Mouse (Mus musculus): ENCODE measurements around the gene Cdca7.

Cdca7 gene

DNA sequence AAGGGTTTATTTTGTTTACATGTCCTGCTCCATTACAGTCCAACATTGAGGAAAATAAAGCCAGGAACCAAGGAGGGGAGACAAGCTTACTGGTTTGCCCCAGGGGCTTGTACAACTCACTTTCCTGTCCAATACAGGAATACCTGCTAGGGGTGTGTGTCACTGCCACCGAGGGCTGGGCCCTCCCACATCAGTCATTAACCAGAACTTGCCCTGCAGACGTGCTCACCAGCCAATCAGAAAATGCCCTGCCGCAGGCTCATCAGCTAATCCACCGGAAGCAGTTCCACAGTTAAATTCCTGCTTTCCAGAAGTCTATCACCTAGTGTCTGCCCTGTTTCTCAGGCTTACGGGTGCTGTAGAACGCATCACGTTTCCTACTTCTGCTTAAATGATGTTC lies 15.7 kb downstream of the Cdca7 start:
- DNase-seq (ENCODE audit: low spot score), result no peak

DNA sequence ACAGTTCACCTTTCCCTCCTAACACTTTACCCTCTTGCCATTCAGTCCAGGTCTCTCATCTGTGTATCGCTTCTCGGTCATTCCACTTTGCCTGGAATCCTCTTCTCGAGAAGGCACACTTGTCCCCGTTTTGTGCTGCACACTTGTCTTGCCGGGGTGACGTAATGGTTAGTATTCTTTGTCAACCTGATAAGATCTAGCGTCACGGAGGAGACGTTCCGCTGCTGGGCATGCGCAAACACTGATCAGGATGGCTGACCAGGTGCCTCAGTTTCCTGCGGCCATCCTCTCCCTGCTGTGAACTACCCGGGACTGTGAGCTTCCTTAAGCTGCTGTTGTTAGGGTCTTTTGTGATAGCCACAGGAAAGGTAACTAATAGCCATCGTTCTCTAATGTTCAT lies 17.1 kb downstream of the Cdca7 start:
- no peak for DNase-seq (ENCODE audit: low spot score)

DNA sequence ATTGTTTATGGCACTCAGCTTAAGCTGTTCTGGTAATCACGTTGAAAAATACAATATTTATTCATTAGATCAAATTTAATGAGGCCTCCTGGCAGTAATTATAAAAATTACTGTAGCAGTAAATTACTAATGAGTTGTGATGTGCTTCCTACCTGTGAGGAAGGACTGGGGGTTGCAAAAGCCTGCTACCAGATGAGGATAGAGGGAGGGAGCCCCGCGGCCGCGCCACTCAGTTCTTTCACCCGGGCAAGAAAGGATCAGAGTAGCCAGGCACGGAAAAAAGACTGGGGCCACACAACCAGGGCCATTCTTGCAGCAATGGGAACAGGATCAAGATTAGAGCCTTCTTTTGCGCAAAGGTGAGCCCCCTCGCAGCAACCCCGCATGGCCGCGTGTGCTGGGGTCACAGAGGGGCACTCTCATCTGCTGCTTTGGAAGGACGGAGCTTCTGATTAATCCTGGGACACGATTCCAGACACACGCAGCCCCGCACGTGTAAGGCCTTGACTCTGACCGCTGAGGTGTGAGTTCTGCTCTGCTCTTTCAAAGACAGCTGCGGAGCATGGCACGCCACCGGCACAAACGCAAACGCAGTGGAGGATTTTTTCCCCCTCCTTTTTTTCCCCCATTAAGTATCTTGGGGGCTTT lies 23.2 kb downstream of the Cdca7 start:
- DNase-seq (ENCODE audit: low spot score), result no peak

DNA sequence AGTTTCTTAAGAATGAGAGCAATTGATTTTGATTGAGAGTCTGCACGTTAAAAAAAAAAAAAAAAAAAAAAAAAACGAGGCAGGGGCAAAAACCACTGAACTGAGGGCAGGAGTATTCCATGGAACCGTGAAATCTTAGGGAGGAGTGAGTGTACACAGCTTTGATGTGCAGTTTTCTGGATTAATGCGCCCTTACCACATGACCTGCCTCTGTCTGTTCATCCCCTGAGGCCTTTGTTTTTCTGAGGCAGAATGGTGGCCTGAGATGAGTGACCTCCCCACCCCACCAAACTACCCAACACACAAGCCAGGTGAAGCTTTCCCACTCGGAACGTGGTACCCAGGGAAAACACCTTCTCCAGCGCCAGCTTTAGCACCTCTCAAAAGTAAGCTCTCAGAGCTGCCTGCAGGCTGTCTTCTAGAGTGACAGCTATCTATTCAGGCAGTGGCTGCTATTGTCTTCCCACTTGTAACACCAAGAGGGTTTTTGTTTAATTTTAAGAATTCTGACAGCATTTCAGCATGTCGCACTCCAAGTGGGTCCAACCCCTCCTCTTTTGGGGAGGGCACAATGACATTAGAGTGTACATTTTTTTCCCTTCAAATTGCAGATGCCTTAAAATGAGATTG lies 23.9 kb downstream of the Cdca7 start:
- DNase-seq (ENCODE audit: low spot score), result no peak

DNA sequence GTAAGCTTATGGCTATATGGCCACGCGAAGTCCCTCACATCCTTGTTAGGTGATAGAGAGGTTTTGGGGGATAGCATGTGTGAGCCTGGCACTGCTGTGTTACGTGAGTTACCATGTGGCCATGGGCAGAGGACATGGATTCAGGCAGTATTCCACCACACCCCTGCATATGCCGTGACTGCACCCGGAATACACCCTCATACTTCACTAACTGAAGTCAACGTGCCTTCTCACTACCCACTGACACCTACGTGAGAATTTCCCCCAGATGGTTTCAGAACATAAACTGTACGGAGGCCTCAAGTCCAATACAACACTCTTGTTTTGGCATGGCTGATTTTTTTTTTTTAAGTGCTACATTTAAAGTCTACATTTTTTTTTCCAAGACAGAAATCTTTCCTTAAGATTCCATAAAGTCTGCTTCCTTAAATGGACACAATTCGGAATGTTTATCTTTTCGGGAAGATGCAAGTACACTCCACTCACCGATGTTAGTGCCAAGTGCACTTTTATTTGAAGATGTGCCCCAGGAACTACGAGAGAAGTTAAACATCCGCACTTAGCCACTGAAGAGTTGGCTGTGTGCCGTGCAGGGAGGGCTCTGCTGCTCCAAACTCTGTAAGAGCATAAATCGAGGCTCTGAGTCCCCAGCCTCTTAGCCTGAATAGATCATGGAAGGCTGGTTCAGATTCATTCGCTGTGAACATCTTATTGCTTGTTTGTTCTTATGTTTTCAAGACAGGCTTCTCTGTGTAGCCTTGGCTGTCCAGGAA lies 26.3 kb downstream of the Cdca7 start:
- no peak for DNase-seq (ENCODE audit: low spot score)

DNA sequence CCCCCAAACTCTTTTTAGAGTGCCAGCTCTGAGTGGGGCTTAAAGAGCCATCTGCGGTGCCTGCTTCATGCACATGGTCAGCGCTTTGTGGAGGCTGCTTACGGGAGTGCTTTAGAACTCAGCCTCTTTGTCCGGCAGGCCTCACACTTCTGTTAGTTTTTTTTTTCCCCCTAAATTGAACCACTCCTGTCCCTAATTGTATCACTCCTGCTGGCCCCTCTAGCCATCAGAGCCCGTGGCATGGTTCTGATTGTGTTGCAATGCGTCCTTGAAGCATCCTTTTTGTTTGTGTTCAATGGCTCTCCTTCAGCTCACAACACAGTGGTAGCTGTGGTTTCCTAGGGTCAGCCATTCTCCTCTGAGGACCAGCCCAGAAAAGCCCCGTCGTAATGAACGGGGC lies 27.7 kb downstream of the Cdca7 start:
- DNase-seq (ENCODE audit: low spot score), result no peak

DNA sequence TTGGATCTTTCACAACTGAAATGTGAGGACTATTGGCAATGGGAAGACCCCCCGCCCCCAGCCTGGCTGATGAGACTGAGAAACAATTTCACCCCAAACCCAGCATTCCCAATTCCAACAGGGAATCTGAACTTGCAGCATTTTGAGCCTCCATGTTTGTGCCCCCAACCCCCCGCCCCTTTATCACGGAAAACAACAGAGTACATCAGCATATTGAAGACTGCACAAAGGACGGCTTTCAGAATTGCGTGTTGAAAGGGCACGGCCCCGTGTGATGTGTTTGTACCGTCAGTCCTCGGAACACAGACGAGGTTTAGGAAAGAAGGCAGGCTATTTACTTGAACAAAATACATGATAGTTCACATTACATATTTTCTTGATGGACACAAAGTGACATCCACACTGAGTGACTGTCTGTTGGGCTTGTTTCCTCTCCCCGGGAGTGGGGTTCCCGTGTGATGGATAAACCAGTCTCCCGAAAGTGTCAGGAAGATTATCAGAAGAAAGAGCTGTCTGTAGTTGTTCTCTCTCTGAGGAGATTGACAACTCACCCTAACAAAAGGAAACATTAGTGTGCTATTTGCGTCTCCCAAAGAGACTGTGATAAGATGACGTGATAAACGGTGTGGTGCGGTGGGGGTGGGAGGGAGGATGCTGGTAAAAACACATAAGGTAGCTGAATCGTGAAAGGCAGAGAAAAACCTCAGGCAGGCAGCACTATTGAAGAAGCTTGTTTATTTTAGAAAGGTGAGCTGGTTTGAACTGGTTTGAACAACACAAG lies 32.1 kb downstream of the Cdca7 start:
- no peak for DNase-seq (ENCODE audit: low spot score)

DNA sequence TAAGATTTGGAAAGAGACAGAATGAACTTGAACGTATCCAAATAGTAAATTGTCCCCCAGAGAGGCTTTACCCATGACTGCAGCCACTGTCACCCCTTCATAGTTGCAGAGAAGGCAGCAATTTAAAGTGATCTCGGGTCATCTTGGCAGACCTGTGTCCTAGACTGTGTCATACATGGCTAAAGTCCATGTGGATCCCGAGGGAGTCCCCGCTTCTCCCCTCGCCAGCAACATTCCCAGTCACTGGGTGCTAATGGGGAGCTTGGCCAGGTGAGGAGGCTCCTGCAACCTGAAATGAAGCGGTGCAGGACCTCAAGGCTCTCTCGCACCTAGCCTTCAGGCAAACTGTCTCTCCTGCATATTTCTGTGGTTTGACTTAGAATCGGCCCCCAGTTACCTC lies 32.9 kb downstream of the Cdca7 start:
- no peak for DNase-seq (ENCODE audit: low spot score)

DNA sequence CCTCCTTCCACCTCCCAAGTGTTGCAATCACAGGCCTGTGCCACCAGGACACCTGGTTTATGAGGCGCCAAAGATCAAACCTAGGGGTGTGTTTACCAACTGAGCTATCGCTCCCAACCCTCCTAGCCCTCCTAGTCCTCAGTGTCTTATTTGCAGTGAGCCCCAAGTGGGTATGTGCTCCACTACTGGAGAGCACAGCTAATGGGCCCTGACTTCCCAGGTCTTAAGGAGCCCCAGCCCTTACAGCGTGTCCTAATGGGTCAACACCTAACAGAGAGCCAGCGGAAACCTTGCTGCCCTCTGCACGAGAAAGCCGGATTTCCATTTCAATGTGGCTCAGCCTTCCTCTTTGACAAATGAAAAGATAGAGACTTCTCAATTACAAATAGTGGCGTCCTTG lies 39.6 kb downstream of the Cdca7 start:
- no peak for DNase-seq (ENCODE audit: low spot score)

DNA sequence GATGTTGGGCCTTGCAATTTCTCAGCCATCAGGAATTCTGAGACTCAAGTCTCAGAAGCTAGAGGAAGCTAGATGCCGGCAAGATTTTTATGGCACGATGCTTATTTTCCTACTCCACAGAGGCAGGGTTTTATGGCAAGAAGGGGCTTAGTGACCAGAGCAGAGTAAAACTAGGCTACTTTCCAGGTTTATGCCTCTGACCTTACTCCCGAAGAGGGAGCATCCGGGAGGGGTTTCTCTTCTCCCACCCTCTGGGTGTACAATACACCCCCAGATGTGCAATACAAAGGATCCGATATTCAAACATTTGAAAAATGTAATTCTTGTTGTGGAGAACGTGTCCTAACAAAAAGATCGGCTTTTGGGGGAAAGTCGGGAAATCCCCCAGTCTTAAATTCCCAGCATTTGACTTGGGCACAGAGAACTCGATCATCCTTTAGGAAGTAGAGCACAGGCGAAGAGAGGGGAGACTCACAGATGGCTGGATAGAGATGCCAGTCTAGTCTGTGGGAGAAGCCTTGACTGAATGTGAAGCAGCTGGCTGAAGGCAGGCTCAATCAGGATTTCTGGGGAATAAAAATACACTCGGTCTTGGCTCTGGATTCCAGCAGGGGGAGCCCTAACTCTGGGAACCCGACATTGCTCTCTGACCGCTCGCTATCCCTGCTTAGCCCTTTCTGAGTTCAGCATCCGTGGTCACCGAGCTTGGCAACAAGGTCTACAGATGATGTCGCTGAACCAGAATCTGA lies 40.2 kb downstream of the Cdca7 start:
- peak; percentile 77 for DNase-seq (ENCODE audit: low spot score)

DNA sequence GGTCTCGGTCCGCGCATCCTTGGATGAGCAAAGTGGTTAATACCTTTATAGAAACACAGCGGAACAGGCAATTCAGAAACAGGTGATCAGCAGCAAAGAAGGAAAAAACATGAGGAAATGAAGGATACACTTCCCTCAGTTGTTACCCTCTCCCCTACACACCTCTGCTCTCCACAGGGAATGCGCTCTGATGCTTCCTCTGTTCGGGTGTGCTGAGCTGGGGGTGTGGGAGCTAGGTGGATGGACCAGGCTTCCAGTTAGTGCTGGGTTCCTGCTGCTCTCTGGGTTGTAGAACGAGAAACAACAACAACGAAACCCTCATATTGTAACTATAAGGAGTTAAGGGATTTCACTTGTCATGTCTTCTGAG lies 40.7 kb downstream of the Cdca7 start:
- DNase-seq (ENCODE audit: low spot score), result no peak

DNA sequence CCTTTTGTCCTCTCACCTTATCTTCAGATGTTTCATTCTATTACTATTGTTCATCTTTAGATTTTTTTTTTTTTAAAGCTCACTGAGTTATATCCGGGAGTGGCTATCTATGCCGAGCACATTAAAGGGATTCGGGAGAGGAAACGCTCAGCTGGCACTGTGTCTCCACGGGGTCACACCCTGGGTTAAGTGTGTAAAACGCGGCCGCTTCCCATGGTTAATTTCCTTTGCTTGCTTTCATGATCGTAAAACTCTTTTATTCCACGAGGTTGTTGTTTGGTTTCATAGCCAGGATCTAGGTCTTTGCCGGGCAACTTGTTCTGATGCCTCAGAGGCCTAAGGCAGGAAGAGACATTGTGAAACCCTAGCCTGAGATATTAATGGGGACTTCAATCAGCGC lies 48.1 kb downstream of the Cdca7 start:
- DNase-seq (ENCODE audit: low spot score), result no peak

DNA sequence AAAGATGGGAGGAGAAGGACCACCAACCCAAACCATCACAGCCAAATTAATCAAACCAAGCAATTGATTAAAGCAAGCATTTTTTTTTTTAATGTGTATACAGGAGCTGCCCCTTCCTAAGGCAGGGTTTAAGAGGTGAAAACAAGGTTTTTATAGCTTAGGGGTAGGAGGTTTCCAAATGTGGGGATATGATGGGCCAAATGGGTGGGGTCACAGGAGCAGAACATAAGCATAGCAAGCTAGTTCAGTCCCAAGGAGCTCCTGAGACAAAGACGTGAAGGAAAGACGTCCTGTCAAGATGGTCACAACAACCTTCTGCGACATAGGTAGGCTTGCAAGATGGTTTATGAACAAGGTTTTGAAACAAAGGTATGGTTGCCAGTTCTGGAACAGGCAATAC lies 49.6 kb downstream of the Cdca7 start:
- no peak for DNase-seq (ENCODE audit: low spot score)

DNA sequence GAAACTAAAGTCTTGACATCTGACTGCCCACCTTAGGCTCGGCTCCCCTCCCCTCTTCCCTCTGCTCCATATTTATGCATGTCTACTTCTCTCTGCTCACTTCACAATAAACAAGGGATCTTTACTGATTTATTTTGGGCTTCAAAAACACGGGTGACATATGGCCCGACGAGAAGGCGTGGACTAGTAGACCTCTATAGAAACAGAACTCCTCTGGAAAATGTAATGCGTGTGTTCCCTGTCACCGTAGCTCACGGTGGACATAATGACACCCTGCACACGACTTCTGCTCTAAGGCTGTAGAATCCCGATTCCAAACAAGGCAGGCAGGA lies 53.0 kb downstream of the Cdca7 start:
- DNase-seq (ENCODE audit: low spot score), result no peak

DNA sequence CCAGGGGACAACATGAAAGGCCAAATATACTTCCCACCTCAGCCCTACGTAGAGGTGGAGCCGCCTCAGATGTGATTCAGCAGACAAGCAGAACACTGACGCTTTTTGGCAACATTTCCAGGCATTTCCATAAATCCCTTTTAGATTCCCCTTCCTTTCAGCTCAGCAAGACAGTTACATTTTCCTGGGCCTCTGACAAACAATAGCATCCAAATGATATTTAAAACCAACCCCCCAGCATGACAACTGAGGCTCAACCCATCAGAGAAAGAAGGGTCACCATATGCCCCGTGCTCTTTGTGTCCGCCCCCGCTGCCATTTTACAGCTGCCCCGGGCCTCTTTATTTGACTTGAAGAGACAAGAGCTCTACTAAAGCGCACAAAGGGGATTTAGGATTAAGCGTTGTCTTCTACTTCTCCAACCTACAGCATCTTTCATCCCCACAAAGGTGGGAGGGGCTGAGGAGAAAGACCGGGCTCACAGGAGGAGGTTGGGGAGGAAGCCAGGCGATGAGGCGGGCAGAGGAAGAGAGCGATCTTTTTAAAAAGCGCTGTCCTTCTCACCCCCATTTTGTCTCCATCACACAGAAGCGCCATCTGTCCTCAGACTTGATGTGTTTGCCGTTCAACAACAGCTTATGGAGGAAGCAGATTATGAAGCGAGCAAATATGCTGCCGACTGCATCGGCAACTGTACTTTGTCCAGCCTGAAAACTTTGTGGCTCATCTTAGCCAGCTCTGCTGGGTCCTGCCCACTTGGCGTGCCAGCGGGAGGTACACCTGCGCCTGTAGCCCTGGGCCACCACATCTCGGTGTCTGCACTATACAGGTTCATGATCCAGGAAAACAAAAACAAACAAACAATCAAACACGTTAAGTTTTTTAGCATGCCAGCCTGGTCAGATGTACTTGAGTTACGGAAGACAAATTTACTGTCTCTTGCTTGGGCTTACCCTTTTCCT lies 53.7 kb downstream of the Cdca7 start:
- DNase-seq (ENCODE audit: low spot score), result peak; percentile 22

DNA sequence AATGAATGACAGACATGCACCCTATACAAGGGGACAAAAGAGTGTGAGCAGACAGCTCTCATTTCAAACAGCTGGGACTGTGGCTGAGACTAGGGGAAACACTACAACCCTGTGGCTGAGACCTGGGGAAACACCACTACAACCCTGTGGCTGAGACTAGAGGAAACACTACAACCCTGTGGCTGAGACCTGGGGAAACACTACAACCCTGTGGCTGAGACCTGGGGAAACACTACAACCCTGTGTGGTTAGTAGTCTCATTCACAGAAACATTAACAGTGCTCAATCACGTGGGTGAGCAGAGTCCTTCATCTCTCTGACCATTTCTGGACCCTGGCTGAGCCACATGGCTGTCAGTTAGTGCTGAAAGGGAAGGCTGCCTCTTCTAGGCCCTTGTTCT lies 59.9 kb downstream of the Cdca7 start:
- DNase-seq (ENCODE audit: low spot score), result no peak
